Mouse (Mus musculus): ENCODE results near the gene Zfp965. TPM values are rescaled to one million over a fixed set of nuclear protein-coding genes. Genes with fewer than 3 reads are reported as not detected.
"Not testable (repeated sequence)": the region's sequence is repeated elsewhere in the genome, so short reads cannot be mapped to it uniquely, and the experiment has no call there.

The Zfp965 gene
- total RNA-seq (2014; rRNA removed): 5.5 and 8.0 TPM in 2 replicates
- polyA plus RNA-seq (2015; fragmentation: Nextera tagmentation; extraction: Ambion mirVana): 7.9 and 8.6 TPM in 2 replicates

DNA sequence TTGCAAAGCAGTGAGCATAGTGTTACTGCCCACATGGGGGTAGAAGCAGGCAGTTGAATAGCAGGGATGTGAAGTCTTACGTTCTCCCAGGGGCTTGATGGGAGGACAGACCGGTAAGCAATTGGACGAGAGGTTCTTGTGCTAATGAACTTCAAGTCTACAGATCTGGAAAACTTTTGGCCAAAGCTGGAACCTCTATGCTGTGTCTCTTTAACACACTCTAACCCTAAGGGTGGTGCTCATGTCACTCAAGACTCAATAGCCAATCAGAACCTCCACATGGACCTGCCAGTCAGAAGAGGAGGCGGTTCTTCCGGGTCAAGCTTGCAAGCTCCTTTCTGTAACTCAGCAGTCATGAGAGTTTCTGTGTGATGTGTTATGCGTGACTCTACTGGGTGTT, at the start of gene Zfp965:
Gene Zfp965, plus strand, starts transcription at position 301 of the 400 bp plus-strand sequence.
- no CpG with 5 or more reads among the region's 6 CpGs for WGBS
- not testable (repeated sequence) for H3K4me2 ChIP-seq (ENCODE audit: low read depth, low read length, poor library complexity, severe bottlenecking); H3K27ac ChIP-seq (ENCODE audit: low read depth, low read length); H3K9me3 ChIP-seq (ENCODE audit: low read length); ATAC-seq (ENCODE audit: low FRiP score); H3K9ac ChIP-seq (replicated peaks; ENCODE audit: low read length, poor library complexity, severe bottlenecking); H3K36me3 ChIP-seq (ENCODE audit: insufficient read depth, low read length); H3K4me1 ChIP-seq (ENCODE audit: insufficient read depth, low read length); DNase-seq (ENCODE audit: low spot score); H3K4me3 ChIP-seq (ENCODE audit: low read depth, low read length); H3K27me3 ChIP-seq (ENCODE audit: insufficient read depth, low read length)

DNA sequence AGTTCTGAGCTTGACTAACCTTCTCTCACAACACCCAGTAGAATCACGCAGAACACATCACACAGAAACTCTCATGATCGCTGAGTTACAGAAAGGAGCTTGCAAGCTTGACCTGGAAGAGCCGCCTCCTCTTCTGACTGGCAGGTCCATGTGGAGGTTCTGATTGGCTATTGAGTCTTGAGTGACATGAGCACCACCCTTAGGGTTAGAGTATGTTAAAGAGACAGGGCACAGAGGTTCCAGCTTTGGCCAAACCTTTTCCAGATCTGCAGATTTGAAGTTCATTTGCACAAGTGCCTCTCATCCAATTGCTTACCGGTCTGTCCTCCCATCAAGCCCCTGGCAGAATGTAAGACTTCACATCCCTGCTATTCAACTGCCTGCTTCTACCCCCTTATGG, 34.1 kb upstream of the Zfp965 start, which contains the start of gene Gm4724:
Gene Gm4724, minus strand, starts transcription at position 101 of the 400 bp plus-strand sequence.
- DNase-seq (ENCODE audit: low spot score); H3K9me3 ChIP-seq (ENCODE audit: low read length): not testable (repeated sequence)
- WGBS: no CpG with 5 or more reads among the region's 4 CpGs

More for the DNA sequence above, 34.1 kb upstream of the Zfp965 start, which contains the start of gene Gm4724:
- not testable (repeated sequence) for H3K4me1 ChIP-seq (ENCODE audit: insufficient read depth, low read length); H3K4me3 ChIP-seq (ENCODE audit: low read depth, low read length); ATAC-seq (ENCODE audit: low FRiP score); H3K27ac ChIP-seq (ENCODE audit: low read depth, low read length); H3K4me2 ChIP-seq (ENCODE audit: low read depth, low read length, poor library complexity, severe bottlenecking); H3K36me3 ChIP-seq (ENCODE audit: insufficient read depth, low read length); H3K9ac ChIP-seq (replicated peaks; ENCODE audit: low read length, poor library complexity, severe bottlenecking); H3K27me3 ChIP-seq (ENCODE audit: insufficient read depth, low read length)

Other genes starting within 250 kb of the Zfp965 start
- 2.5 TPM in 1 of 2 replicates, not detected in the other for gene Gm14440, start 194.9 kb upstream of the Zfp965 start, total RNA-seq (2014; rRNA removed)
- gene Gm14440, start 194.9 kb upstream of the Zfp965 start, polyA plus RNA-seq (2015; fragmentation: Nextera tagmentation; extraction: Ambion mirVana): not detected in 2 replicates
- gene Gm4631, start 131.8 kb upstream of the Zfp965 start, total RNA-seq (2014; rRNA removed): 12.9 and 16.3 TPM in 2 replicates
- 8.6 and 8.8 TPM in 2 replicates for gene Gm4631, start 131.8 kb upstream of the Zfp965 start, polyA plus RNA-seq (2015; fragmentation: Nextera tagmentation; extraction: Ambion mirVana)
- 1.6 and 4.3 TPM in 2 replicates for gene Zfp968, start 97.5 kb upstream of the Zfp965 start, total RNA-seq (2014; rRNA removed)
- gene Zfp968, start 97.5 kb upstream of the Zfp965 start, polyA plus RNA-seq (2015; fragmentation: Nextera tagmentation; extraction: Ambion mirVana): 4.3 and 4.9 TPM in 2 replicates
- gene Gm4724, start 34.2 kb upstream of the Zfp965 start, total RNA-seq (2014; rRNA removed): 8.5 and 29.7 TPM in 2 replicates
- gene Gm4724, start 34.2 kb upstream of the Zfp965 start, polyA plus RNA-seq (2015; fragmentation: Nextera tagmentation; extraction: Ambion mirVana): 31.2 and 38.0 TPM in 2 replicates
- not detected in 2 replicates for gene Gm11007, start 174.0 kb downstream of the Zfp965 start, total RNA-seq (2014; rRNA removed)
- gene Gm11007, start 174.0 kb downstream of the Zfp965 start, polyA plus RNA-seq (2015; fragmentation: Nextera tagmentation; extraction: Ambion mirVana): not detected in 2 replicates
- not detected in 2 replicates for gene Zfp969, start 233.7 kb downstream of the Zfp965 start, total RNA-seq (2014; rRNA removed)
- 18.7 and 20.4 TPM in 2 replicates for gene Zfp969, start 233.7 kb downstream of the Zfp965 start, polyA plus RNA-seq (2015; fragmentation: Nextera tagmentation; extraction: Ambion mirVana)